In genomic region chr19:58629351-58629773, GRCm38 (mm10) we compare ENCODE assay signal across 35 mouse cellular contexts. TPM values are rescaled to one million over a fixed set of nuclear protein-coding genes. Genes with fewer than 3 reads are reported as not detected.
DNase-seq lines count a peak whose midpoint lies in the region; ATAC-seq and TF ChIP-seq lines count a peak whose summit lies in the region.
"Had no signal": no experiment of that assay in that cellular context is flagged by ENCODE, and none has a peak within 500 bp of the region (broad histone marks: within the 10 kb centered on the region; RNA-seq: fewer than 3 reads in every experiment).

No protein-coding gene starts in this region.

- WGBS in stomach, postnatal 0 days: 70% methylated on average over 3 of the region's 3 CpGs

- peak; percentile 4 for DNase-seq in CD4-positive, CD25-positive, alpha-beta regulatory T cell, adult 2 months (ENCODE audit: low read depth, low spot score)
- DNase-seq in CD4-positive helper T cell, adult 2 months (ENCODE audit: low read depth, low spot score): peak; percentile 4
- peak; percentile 14 for DNase-seq in NIH3T3 (ENCODE audit: low read depth)
- no peak for DNase-seq in stomach, postnatal 0 days (ENCODE audit: low spot score)
- no peak for DNase-seq in layer of hippocampus, adult 18-20 months (ENCODE audit: low spot score in 2 of 2)
- no peak for DNase-seq in T-cell, adult 2 months (ENCODE audit: low spot score)
- no peak for DNase-seq in spleen, adult 12 weeks (ENCODE audit: low spot score)
- DNase-seq: adrenal gland, postnatal 10 days; adrenal gland, postnatal 36 days; cerebellum, adult 18-20 months; cerebellum, adult 9-10 months; cerebellum, postnatal 14 days; forebrain, postnatal 0 days; gastrocnemius, postnatal 36 days; heart, postnatal 36 days; kidney, adult 18-20 months had no signal

- no peaks in the 10 kb centered on the region for H3K9me3 ChIP-seq in stomach, postnatal 0 days (ENCODE audit: control insufficient read depth, low read length)
- H3K9me3 ChIP-seq: embryonic facial prominence, embryonic 12.5 days; embryonic facial prominence, embryonic 15.5 days; hindbrain, embryonic 10.5 days; hindbrain, embryonic 13.5 days had no signal

- TF ChIP-seq CTCF in stomach, postnatal 0 days (IDR thresholded peaks at IDR 0.05; ENCODE audit: low read depth): no peak

- H3K36me3 ChIP-seq in stomach, postnatal 0 days (ENCODE audit: control insufficient read depth, insufficient read depth, low read length): no peaks in the 10 kb centered on the region
- H3K36me3 ChIP-seq: embryonic facial prominence, embryonic 12.5 days; embryonic facial prominence, embryonic 15.5 days; hindbrain, embryonic 10.5 days; hindbrain, embryonic 13.5 days had no signal

- ATAC-seq in CD4-positive, CD25-positive, alpha-beta regulatory T cell, adult 4 months: no peak
- ATAC-seq in stomach, postnatal 0 days (ENCODE audit: low FRiP score, low TSS enrichment): 0 out of 2 replicates have a peak, but pooled peaks have one; percentile 38
- ATAC-seq: activated CD4-positive, CD25-positive, alpha-beta regulatory T cell, adult 4 months; forebrain, embryonic 14.5 days; forebrain, postnatal 0 days; hindbrain, embryonic 16.5 days; inflammation-experienced regulatory T-cells, adult 6 months; intestine, embryonic 16.5 days had no signal

- H3K27ac ChIP-seq in stomach, postnatal 0 days (replicated peaks): no peak overlapping the region
- H3K27ac ChIP-seq: embryonic facial prominence, embryonic 12.5 days; embryonic facial prominence, embryonic 15.5 days; hindbrain, embryonic 10.5 days; hindbrain, embryonic 13.5 days had no signal

- H3K4me1 ChIP-seq in stomach, postnatal 0 days (replicated peaks; ENCODE audit: control insufficient read depth, insufficient read depth): no peaks in the 10 kb centered on the region
- H3K4me1 ChIP-seq: embryonic facial prominence, embryonic 12.5 days; hindbrain, embryonic 10.5 days had no signal

- H3K4me2 ChIP-seq in stomach, postnatal 0 days (replicated peaks; ENCODE audit: low read depth): no peak overlapping the region
- H3K4me2 ChIP-seq: embryonic facial prominence, embryonic 12.5 days; embryonic facial prominence, embryonic 15.5 days; heart, embryonic 11.5 days; hindbrain, embryonic 13.5 days had no signal

- H3K9ac ChIP-seq in stomach, postnatal 0 days (ENCODE audit: low read length): no peak overlapping the region
- H3K9ac ChIP-seq: embryonic facial prominence, embryonic 12.5 days; embryonic facial prominence, embryonic 15.5 days; forebrain, postnatal 0 days; hindbrain, embryonic 13.5 days had no signal

- no peaks in the 10 kb centered on the region for H3K27me3 ChIP-seq in stomach, postnatal 0 days (ENCODE audit: control insufficient read depth, insufficient read depth, low read length)
- H3K27me3 ChIP-seq: embryonic facial prominence, embryonic 12.5 days; embryonic facial prominence, embryonic 15.5 days; hindbrain, embryonic 13.5 days had no signal

- H3K4me3 ChIP-seq in stomach, postnatal 0 days (ENCODE audit: low read depth, low read length): no peak overlapping the region
- H3K4me3 ChIP-seq: embryonic facial prominence, embryonic 12.5 days; embryonic facial prominence, embryonic 15.5 days; hindbrain, embryonic 10.5 days; hindbrain, embryonic 13.5 days had no signal

- TF ChIP-seq EP300 in stomach, postnatal 0 days (optimal IDR thresholded peaks at IDR 0.05): no peak

RNA-seq across cellular contexts. Expression of gene Pnlip, which starts 22.9 kb away (rescaled TPM):
- not detected for polyA plus RNA-seq in CD4-positive, CD25-positive, alpha-beta regulatory T cell, adult 4 months (2017; shearing (Covaris generic))
- 0.11 and 0.24 TPM in 2 replicates for polyA plus RNA-seq in stomach, postnatal 0 days (2015; fragmentation: Nextera tagmentation; extraction: Ambion mirVana)
- total RNA-seq in layer of hippocampus, adult 18-20 months (2021): 1 to 10 TPM; 1.4 to 1.9 TPM
- total RNA-seq: adrenal gland, adult 18-20 months; adrenal gland, postnatal 10 days; common myeloid progenitor, adult 5-6 weeks; gastrocnemius, adult 8-10 months; gastrocnemius, postnatal 36 days; granulocyte monocyte progenitor cell, adult 5-6 weeks; heart, adult 8-10 months; heart, postnatal 36 days had no signal
- polyA plus RNA-seq: activated CD4-positive, CD25-positive, alpha-beta regulatory T cell, adult 4 months; C2C12; embryonic facial prominence, embryonic 12.5 days; embryonic facial prominence, embryonic 15.5 days; forebrain, embryonic 11.5 days; heart, embryonic 11.5 days; heart, embryonic 14.5 days; inflammation-experienced regulatory T-cells, adult 6 months had no signal

Comparison
In these comparisons a context has a peak if more than half of its experiments do, and no peak if none do; other contexts are left out.
1. DNase-seq: peak in CD4-positive, CD25-positive, alpha-beta regulatory T cell, adult 2 months (single experiment), CD4-positive helper T cell, adult 2 months (single experiment) and NIH3T3 (single experiment); none in stomach, postnatal 0 days (single experiment), layer of hippocampus, adult 18-20 months (0 of 2), T-cell, adult 2 months (single experiment) and spleen, adult 12 weeks (single experiment).